Mouse (Mus musculus): ENCODE measurements around the gene Fbln2. TPM values are rescaled to one million over a fixed set of nuclear protein-coding genes. Genes with fewer than 3 reads are reported as not detected.
"Not testable (repeated sequence)": the region's sequence is repeated elsewhere in the genome, so short reads cannot be mapped to it uniquely, and the experiment has no call there.

The Fbln2 gene
- polyA plus RNA-seq (2012; rRNA removed) = 70.4 and 71.8 TPM in 2 replicates

DNA sequence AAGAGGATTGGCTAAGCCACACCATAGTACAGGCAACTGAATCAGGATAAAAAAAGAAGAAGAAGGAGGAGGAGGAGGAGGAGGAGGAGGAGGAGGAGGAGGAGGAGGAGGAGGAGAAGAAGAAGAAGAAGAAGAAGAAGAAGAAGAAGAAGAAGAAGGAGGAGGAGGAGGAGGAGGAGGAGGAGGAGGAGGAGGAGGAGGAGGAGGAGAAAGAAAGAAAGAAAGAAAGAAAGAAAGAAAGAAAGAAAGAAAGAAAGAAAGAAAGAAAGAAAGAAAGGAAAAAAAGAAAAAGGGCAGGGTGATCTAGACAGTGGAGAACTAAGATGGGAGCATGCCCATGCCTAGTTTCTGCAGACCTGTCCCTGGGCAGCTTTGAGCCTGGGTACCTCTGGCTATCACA lies at the start of gene Fbln2:
Fbln2 (plus strand) TSS at position 301 of the 400 bp plus-strand sequence.
- not testable (repeated sequence) for H3K4me1 ChIP-seq (replicated peaks; ENCODE audit: control insufficient read depth, insufficient read depth, low read length); H3K27me3 ChIP-seq (ENCODE audit: control insufficient read depth, insufficient read depth, low read length); H3K36me3 ChIP-seq (ENCODE audit: control insufficient read depth, insufficient read depth, low read length); DNase-seq; H3K4me3 ChIP-seq (ENCODE audit: control insufficient read depth, insufficient read depth, low read length); H3K27ac ChIP-seq (ENCODE audit: control insufficient read depth, insufficient read depth, low read length)

- no peak for TF ChIP-seq CTCF (IDR thresholded peaks at IDR 0.05; ENCODE audit: borderline replicate concordance, control insufficient read depth, extremely low read depth, insufficient read depth, low read length, poor library complexity)
- no peak for TF ChIP-seq POLR2A (IDR thresholded peaks at IDR 0.05; ENCODE audit: control insufficient read depth, extremely low read depth, insufficient read depth, low read length, poor library complexity)
- no peaks in the 10 kb centered on the region for H3K27me3 ChIP-seq (ENCODE audit: control insufficient read depth, insufficient read depth, low read length)
- no peak overlapping the region for H3K27ac ChIP-seq (ENCODE audit: control insufficient read depth, insufficient read depth, low read length)
- WGBS = 96% methylated on average over 5 of the region's 5 CpGs
- H3K4me1 ChIP-seq (replicated peaks; ENCODE audit: control insufficient read depth, insufficient read depth, low read length) = peaks cover 6% of the 10 kb centered on the region
- no peak overlapping the region for H3K4me3 ChIP-seq (ENCODE audit: control insufficient read depth, insufficient read depth, low read length)
- H3K36me3 ChIP-seq (ENCODE audit: control insufficient read depth, insufficient read depth, low read length) = no peaks in the 10 kb centered on the region
- DNase-seq = no peak
These were observed 48.9 kb upstream of the Fbln2 start for GRCm38 (mm10) chr6:91163195-91163911.

GRCm38 (mm10) chr6:91164584-91164983 lies 47.7 kb upstream of the Fbln2 start:
- Histone ChIP-seq H3K4me1 (replicated peaks; ENCODE audit: control insufficient read depth, insufficient read depth, low read length) (no peaks in the 10 kb centered on the region), H3K4me3 (ENCODE audit: control insufficient read depth, insufficient read depth, low read length) (no peak overlapping the region), H3K27me3 (ENCODE audit: control insufficient read depth, insufficient read depth, low read length) (no peaks in the 10 kb centered on the region), H3K36me3 (ENCODE audit: control insufficient read depth, insufficient read depth, low read length) (no peaks in the 10 kb centered on the region), H3K27ac (ENCODE audit: control insufficient read depth, insufficient read depth, low read length) (no peak overlapping the region)
- 97% methylated on average over 2 of the region's 2 CpGs for WGBS
- TF ChIP-seq POLR2A (IDR thresholded peaks at IDR 0.05; ENCODE audit: control insufficient read depth, extremely low read depth, insufficient read depth, low read length, poor library complexity) (no peak), CTCF (IDR thresholded peaks at IDR 0.05; ENCODE audit: borderline replicate concordance, control insufficient read depth, extremely low read depth, insufficient read depth, low read length, poor library complexity) (no peak)
- DNase-seq = no peak

DNA sequence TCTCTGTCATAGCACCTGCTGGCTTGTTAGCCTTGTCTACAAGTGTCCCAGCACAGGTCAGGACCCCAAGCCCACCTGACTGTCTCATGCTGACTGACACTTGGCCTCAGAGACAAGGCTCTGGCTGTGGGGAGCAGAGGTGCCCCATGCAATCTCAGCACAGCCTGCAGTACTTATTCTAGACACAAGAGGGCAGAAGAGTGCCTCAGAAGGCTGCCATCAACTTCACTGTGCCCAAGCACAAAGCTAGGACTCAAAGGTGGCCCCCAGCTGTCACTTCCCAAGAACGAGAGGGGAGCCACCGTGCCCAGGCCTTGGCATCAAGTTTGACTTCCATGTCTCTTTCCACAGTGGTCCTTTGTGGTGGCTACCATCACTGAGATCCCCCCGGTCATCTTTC lies 47.0 kb upstream of the Fbln2 start:
- Histone ChIP-seq H3K36me3 (ENCODE audit: control insufficient read depth, insufficient read depth, low read length) (no peaks in the 10 kb centered on the region), H3K27me3 (ENCODE audit: control insufficient read depth, insufficient read depth, low read length) (no peaks in the 10 kb centered on the region), H3K4me3 (ENCODE audit: control insufficient read depth, insufficient read depth, low read length) (no peak overlapping the region), H3K4me1 (replicated peaks; ENCODE audit: control insufficient read depth, insufficient read depth, low read length) (no peaks in the 10 kb centered on the region), H3K27ac (ENCODE audit: control insufficient read depth, insufficient read depth, low read length) (no peak overlapping the region)
- peak; percentile 74 for DNase-seq
- WGBS = 43% methylated on average over 3 of the region's 3 CpGs
- peak; percentile 72; the same call in 1 of the 2 replicates for TF ChIP-seq CTCF (IDR thresholded peaks at IDR 0.05; ENCODE audit: borderline replicate concordance, control insufficient read depth, extremely low read depth, insufficient read depth, low read length, poor library complexity)
- TF ChIP-seq POLR2A (IDR thresholded peaks at IDR 0.05; ENCODE audit: control insufficient read depth, extremely low read depth, insufficient read depth, low read length, poor library complexity) = no peak

DNA sequence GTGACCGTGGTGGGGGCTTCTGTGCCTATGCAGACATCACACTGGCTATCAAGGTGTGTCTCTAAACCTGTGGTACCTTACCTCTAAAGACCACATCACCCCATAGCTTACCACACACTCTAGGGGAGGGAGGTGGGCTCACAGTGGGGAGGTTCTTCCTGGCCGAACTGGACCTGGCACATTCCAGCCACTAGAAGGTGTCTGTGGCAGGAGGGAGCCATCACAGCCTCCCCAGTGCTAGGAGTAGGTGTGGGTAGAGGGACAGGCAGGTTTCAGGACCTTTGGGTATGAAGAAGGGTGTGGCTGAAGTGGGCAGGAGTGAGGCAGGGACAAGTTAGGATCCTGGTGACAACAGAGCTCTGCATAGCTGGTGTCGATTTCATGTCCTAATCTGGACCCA lies 44.4 kb upstream of the Fbln2 start:
- Histone ChIP-seq H3K27ac (ENCODE audit: control insufficient read depth, insufficient read depth, low read length) (no peak overlapping the region), H3K27me3 (ENCODE audit: control insufficient read depth, insufficient read depth, low read length) (no peaks in the 10 kb centered on the region), H3K4me1 (replicated peaks; ENCODE audit: control insufficient read depth, insufficient read depth, low read length) (no peaks in the 10 kb centered on the region; the same call in 1 of the 2 replicates), H3K4me3 (ENCODE audit: control insufficient read depth, insufficient read depth, low read length) (no peak overlapping the region), H3K36me3 (ENCODE audit: control insufficient read depth, insufficient read depth, low read length) (no peaks in the 10 kb centered on the region)
- WGBS = 81% methylated on average over 3 of the region's 3 CpGs
- no peak for TF ChIP-seq POLR2A (IDR thresholded peaks at IDR 0.05; ENCODE audit: control insufficient read depth, extremely low read depth, insufficient read depth, low read length, poor library complexity)
- no peak for TF ChIP-seq CTCF (IDR thresholded peaks at IDR 0.05; ENCODE audit: borderline replicate concordance, control insufficient read depth, extremely low read depth, insufficient read depth, low read length, poor library complexity)
- DNase-seq = no peak

- no peak overlapping the region for H3K4me3 ChIP-seq (ENCODE audit: control insufficient read depth, insufficient read depth, low read length)
- H3K4me1 ChIP-seq (replicated peaks; ENCODE audit: control insufficient read depth, insufficient read depth, low read length) = no peaks in the 10 kb centered on the region; the same call in 1 of the 2 replicates
- no peak for TF ChIP-seq CTCF (IDR thresholded peaks at IDR 0.05; ENCODE audit: borderline replicate concordance, control insufficient read depth, extremely low read depth, insufficient read depth, low read length, poor library complexity)
- no peak for TF ChIP-seq POLR2A (IDR thresholded peaks at IDR 0.05; ENCODE audit: control insufficient read depth, extremely low read depth, insufficient read depth, low read length, poor library complexity)
- no peak for DNase-seq
- H3K27ac ChIP-seq (ENCODE audit: control insufficient read depth, insufficient read depth, low read length) = no peak overlapping the region
- no peaks in the 10 kb centered on the region for H3K36me3 ChIP-seq (ENCODE audit: control insufficient read depth, insufficient read depth, low read length)
- H3K27me3 ChIP-seq (ENCODE audit: control insufficient read depth, insufficient read depth, low read length) = no peaks in the 10 kb centered on the region
- WGBS = 91% methylated on average over 8 of the region's 8 CpGs
These were observed 43.1 kb upstream of the Fbln2 start for GRCm38 (mm10) chr6:91169129-91169528.

DNA sequence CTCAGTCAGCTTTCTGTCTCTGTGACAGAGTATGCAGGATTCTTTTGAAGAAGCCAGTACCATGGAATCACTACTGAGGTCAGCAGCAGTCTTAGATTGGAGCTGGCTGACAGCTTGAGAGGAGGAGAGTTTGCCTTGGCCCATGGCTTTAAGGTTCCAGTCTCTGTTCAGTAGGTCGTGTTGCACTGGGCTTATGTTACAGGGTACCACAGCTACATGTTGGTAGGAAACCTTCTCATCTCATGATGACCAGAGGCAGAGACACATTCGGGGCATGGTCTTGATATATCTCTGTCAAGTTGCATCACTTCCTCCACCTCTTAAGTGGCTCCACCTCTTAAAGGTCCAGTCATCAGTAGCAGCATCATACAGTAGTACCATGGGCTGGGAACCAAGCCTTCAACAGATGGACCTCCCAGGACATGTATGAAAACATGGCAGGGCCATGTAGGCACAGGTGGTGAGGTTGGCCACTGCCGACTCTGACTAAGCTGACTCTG lies 40.8 kb upstream of the Fbln2 start:
- no peak for TF ChIP-seq CTCF (IDR thresholded peaks at IDR 0.05; ENCODE audit: borderline replicate concordance, control insufficient read depth, extremely low read depth, insufficient read depth, low read length, poor library complexity)
- no peak for TF ChIP-seq POLR2A (IDR thresholded peaks at IDR 0.05; ENCODE audit: control insufficient read depth, extremely low read depth, insufficient read depth, low read length, poor library complexity)
- no peak for DNase-seq
- Histone ChIP-seq H3K27me3 (ENCODE audit: control insufficient read depth, insufficient read depth, low read length) (no peaks in the 10 kb centered on the region), H3K4me3 (ENCODE audit: control insufficient read depth, insufficient read depth, low read length) (no peak overlapping the region), H3K4me1 (replicated peaks; ENCODE audit: control insufficient read depth, insufficient read depth, low read length) (no peaks in the 10 kb centered on the region; the same call in 1 of the 2 replicates), H3K27ac (ENCODE audit: control insufficient read depth, insufficient read depth, low read length) (no peak overlapping the region), H3K36me3 (ENCODE audit: control insufficient read depth, insufficient read depth, low read length) (no peaks in the 10 kb centered on the region)
- 86% methylated on average over 3 of the region's 3 CpGs for WGBS

Measured in thymus, adult 2 months (tissue).